Mouse (Mus musculus) embryonic facial prominence, embryonic 15.5 days (tissue): Measurements from ENCODE around the gene Gm47189. TPM values are rescaled to one million over a fixed set of nuclear protein-coding genes. Genes with fewer than 3 reads are reported as not detected.
"Not testable (repeated sequence)": the region's sequence is repeated elsewhere in the genome, so short reads cannot be mapped to it uniquely, and the experiment has no call there.

Source experiments
- ATAC-seq: fragments of 200-750 bp; cut with Nextera tagmentation; 2 replicates; pipeline ENCODE4 v1.8.0; 2017; ENCODE audit warnings: low read depth, moderate TSS enrichment; ENCODE audit not compliant: insufficient number of reproducible peaks, low FRiP score, low TSS enrichment
- H3K27ac ChIP-seq: fragments of 300-500 bp; sonication (generic); replicated peaks from 2 replicates; pipeline ENCODE4 v1.5.1; 2015; ENCODE audit warnings: mild to moderate bottlenecking, inconsistent platforms
- H3K27me3 ChIP-seq: fragments of 300-500 bp; sonication (generic); 2 replicates; pipeline ENCODE4 v1.6.1; 2015; ENCODE audit warnings: inconsistent platforms
- H3K36me3 ChIP-seq: fragments of 300-500 bp; sonication (generic); 2 replicates; pipeline ENCODE4 v1.6.1; 2015; ENCODE audit warnings: mild to moderate bottlenecking, inconsistent platforms
- H3K4me1 ChIP-seq: fragments of 300-500 bp; sonication (generic); 2 replicates; pipeline ENCODE4 v1.6.1; 2015; ENCODE audit warnings: inconsistent platforms
- H3K4me2 ChIP-seq: fragments of 300-500 bp; sonication (generic); replicated peaks from 2 replicates; pipeline ENCODE4 v1.6.1; 2015; ENCODE audit warnings: mild to moderate bottlenecking, inconsistent platforms
- H3K4me3 ChIP-seq: fragments of 300-500 bp; sonication (generic); replicated peaks from 2 replicates; pipeline ENCODE4 v1.5.1; 2015; ENCODE audit warnings: mild to moderate bottlenecking, inconsistent platforms
- H3K9ac ChIP-seq: fragments of 300-500 bp; sonication (generic); 2 replicates; pipeline ENCODE4 v1.6.1; 2015; ENCODE audit warnings: inconsistent platforms
- H3K9me3 ChIP-seq: fragments of 300-500 bp; sonication (generic); replicated peaks from 2 replicates; pipeline ENCODE4 v1.6.1; 2016; ENCODE audit warnings: inconsistent platforms
- WGBS: fragments of 180-500 bp; shearing (Covaris S2); methylation state at CpG from one replicate; pipeline ENCODE4 v1.1.7; 2015; 5-methylcytosine and 5-hydroxymethylcytosine counted together
- polyA plus RNA-seq: library from polyadenylated mRNA; unstranded; fragments of >200 nt; fragmentation: Nextera tagmentation; extraction: Ambion mirVana; gene quantifications from 2 replicates; pipeline ENCODE4 v1.2.1, GENCODE M21; 2015

Gene Gm47189
- polyA plus RNA-seq, result not detected in 2 replicates

- not testable (repeated sequence) for H3K9me3 ChIP-seq, H3K4me2 ChIP-seq, H3K4me1 ChIP-seq, H3K27me3 ChIP-seq, H3K4me3 ChIP-seq, ATAC-seq, H3K36me3 ChIP-seq, H3K9ac ChIP-seq, H3K27ac ChIP-seq
Measured at GRCm38 (mm10) chr14:41772341-41772740, at the start of gene Gm47189. Gene Gm47189 (minus strand): TSS chr14:41772441.

- 94% methylated on average over 3 of the region's 3 CpGs for WGBS
- not testable (repeated sequence) for H3K4me1 ChIP-seq, H3K36me3 ChIP-seq, H3K4me2 ChIP-seq, H3K9me3 ChIP-seq, H3K27ac ChIP-seq, ATAC-seq, H3K27me3 ChIP-seq, H3K9ac ChIP-seq, H3K4me3 ChIP-seq
Measured at GRCm38 (mm10) chr14:41755931-41756330, 16.3 kb downstream of the Gm47189 start.

GRCm38 (mm10) chr14:41750514-41750913 lies 21.7 kb downstream of the Gm47189 start, which contains the start of gene Gm7929:
Gene Gm7929 (minus strand): TSS chr14:41750614.
- H3K27ac ChIP-seq, H3K27me3 ChIP-seq, H3K4me3 ChIP-seq, H3K9me3 ChIP-seq, H3K4me1 ChIP-seq, H3K36me3 ChIP-seq, ATAC-seq, H3K9ac ChIP-seq, H3K4me2 ChIP-seq: not testable (repeated sequence)
- 80% methylated on average over 1 of the region's 1 CpGs for WGBS

GRCm38 (mm10) chr14:41723437-41723836 lies 48.8 kb downstream of the Gm47189 start:
- not testable (repeated sequence) for H3K9me3 ChIP-seq, H3K27me3 ChIP-seq, H3K4me2 ChIP-seq, H3K36me3 ChIP-seq, H3K27ac ChIP-seq, ATAC-seq, H3K9ac ChIP-seq, H3K4me1 ChIP-seq, H3K4me3 ChIP-seq
- 75% methylated on average over 17 of the region's 17 CpGs for WGBS

GRCm38 (mm10) chr14:41717180-41717579 lies 55.1 kb downstream of the Gm47189 start:
- 84% methylated on average over 1 of the region's 1 CpGs for WGBS
- not testable (repeated sequence) for H3K27me3 ChIP-seq, H3K4me1 ChIP-seq, H3K4me3 ChIP-seq, H3K9ac ChIP-seq, H3K9me3 ChIP-seq, H3K36me3 ChIP-seq, H3K27ac ChIP-seq, ATAC-seq, H3K4me2 ChIP-seq

Other genes starting within 250 kb of the Gm47189 start
- not detected in 2 replicates for gene Gm7970, start 216.9 kb downstream of the Gm47189 start, polyA plus RNA-seq
- gene 1700049E17Rik2, start 199.2 kb downstream of the Gm47189 start, polyA plus RNA-seq, result not detected in 2 replicates
- gene Gm3072, start 147.8 kb downstream of the Gm47189 start, polyA plus RNA-seq, result not detected in 2 replicates
- gene Gm3676, start 126.0 kb downstream of the Gm47189 start, polyA plus RNA-seq, result not detected in 2 replicates
- not detected in 2 replicates for gene Gm8068, start 70.6 kb downstream of the Gm47189 start, polyA plus RNA-seq
- gene Gm7929, start 21.8 kb downstream of the Gm47189 start, polyA plus RNA-seq, result not detected in 2 replicates
- not detected in 2 replicates for gene Gm7980, start 134.8 kb upstream of the Gm47189 start, polyA plus RNA-seq
- gene 1700049E17Rik1, start 152.5 kb upstream of the Gm47189 start, polyA plus RNA-seq, result not detected in 2 replicates
- gene 1700024B05Rik, start 171.6 kb upstream of the Gm47189 start, polyA plus RNA-seq, result not detected in 2 replicates
- gene Gm6401, start 195.5 kb upstream of the Gm47189 start, polyA plus RNA-seq, result not detected in 2 replicates
- 0.76 TPM in 1 of 2 replicates, not detected in the other for gene Gm3543, start 210.9 kb upstream of the Gm47189 start, polyA plus RNA-seq